Mouse (Mus musculus) G1E (cell line): ENCODE results near the gene Slc16a1.

Experiments used
- CTCF ChIP-seq: IDR thresholded peaks from 2 replicates; pipeline ENCODE4 v1.5.1; 2012; ENCODE audit warnings: low read depth, low read length, inconsistent platforms, mixed read lengths
- POLR2AphosphoS5 ChIP-seq: IDR thresholded peaks from 2 replicates; pipeline ENCODE4 v1.6.1; 2012; ENCODE audit warnings: low read depth, low read length, inconsistent platforms; ENCODE audit not compliant: insufficient replicate concordance
- TAL1 ChIP-seq: conservative IDR thresholded peaks from 2 replicates; pipeline ENCODE4 v1.6.1; 2012; ENCODE audit warnings: low read depth, low read length, inconsistent platforms, mixed read lengths

- TF ChIP-seq POLR2AphosphoS5 (no peak), CTCF (no peak), TAL1 (no peak)
Measured at GRCm38 (mm10) chr3:104601680-104602079, 36.8 kb upstream of the Slc16a1 start.
